Mouse (Mus musculus) spleen, postnatal 14 days (tissue): ENCODE results near the gene 6030408B16Rik.

Experiments used
- DNase-seq, 2 experiments: peaks; one replicate each; pipeline ENCODE4 v3.0.0; 2021 to 2022; ENCODE audit warnings: low spot score in 2 of 2

6030408B16Rik gene

DNA sequence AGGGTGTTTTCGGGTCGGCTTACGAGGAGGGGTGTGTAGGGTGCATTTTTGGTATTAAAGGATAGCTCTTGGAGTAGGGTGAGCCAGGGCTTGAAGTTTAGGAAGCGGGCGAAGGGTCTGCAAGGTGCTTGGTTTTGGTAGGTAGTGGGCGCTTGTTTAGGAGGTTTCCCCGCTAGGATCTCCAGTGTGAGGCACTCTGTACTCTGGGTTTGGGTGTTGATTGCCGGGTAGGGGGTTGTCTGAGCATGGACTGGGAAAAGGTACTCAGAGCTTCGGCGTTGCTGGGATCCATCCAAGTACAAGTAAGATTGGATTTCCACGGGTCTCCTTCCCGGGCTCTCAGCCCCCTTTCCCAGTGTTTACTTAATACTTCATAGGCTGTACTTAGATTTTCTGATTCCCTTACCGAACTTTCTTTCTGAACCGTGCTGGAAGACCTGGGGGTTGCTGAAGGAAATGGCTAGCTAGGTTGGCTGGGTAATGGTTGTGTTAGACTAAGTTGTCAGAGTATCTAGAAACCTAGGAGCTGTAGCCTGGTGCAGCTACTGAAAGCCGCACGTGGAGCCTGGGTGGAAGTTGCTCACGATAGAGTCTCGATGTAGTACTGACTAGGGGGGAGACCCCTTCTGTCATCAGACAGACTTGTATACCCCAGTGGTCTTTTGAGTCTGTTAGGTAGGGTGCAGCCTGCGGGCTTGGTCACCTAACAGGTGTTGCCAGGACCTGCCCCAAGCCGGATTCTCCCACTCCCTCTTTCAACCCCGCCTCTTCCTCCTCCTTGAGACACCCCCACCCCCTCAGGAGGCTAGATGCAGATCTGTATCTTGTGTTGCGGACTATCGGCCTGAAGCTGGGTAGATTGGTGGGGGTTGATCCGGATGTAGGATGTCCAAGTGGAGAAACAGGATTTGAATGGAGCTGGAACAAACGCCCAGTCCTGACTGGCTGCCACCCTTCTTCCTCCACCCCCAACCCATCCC lies 25.7 kb upstream of the 6030408B16Rik start:
- no peak for DNase-seq

DNA sequence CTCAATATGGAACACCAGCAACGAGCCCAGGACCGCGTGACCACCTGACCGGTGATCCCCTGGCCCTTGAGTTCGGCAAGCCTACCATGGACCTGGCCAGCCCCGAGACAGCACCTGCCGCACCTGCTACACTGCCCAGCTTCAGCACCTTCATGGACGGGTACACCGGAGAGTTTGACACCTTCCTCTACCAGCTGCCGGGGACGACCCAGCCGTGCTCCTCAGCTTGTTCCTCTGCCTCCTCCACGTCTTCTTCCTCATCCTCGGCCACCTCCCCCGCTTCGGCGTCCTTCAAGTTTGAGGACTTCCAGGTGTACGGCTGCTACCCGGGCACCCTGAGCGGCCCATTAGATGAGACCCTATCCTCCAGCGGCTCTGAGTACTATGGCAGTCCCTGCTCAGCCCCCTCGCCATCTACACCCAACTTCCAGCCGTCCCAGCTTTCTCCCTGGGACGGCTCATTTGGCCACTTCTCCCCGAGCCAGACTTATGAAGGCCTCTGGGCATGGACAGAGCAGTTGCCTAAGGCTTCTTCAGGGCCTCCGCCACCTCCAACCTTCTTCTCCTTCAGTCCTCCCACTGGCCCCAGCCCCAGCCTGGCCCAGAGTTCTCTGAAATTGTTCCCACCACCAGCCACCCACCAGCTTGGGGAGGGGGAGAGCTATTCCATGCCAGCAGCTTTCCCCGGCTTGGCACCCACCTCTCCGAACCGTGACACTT lies 22.8 kb upstream of the 6030408B16Rik start:
- DNase-seq = no peak

DNA sequence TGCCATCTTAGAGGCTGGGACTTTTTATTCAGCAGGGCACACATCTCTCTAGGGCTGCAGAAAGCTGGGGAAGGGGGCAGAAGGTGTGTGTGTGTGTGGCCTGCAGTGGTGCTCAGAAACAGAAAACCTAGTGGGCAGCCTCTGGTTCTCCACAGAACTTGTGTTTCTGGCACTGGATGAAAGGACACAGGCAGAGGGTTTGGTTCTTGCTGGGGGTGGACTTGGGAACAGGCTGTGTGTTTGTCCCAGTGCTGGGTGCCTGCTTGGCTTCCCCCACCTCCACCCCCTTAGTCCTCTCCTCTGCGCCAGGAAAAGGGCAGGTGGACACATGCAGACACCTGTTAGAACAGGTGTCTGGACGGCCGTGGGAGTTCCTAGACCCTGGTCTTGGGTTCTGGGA lies 21.9 kb upstream of the 6030408B16Rik start:
- DNase-seq = no peak

DNA sequence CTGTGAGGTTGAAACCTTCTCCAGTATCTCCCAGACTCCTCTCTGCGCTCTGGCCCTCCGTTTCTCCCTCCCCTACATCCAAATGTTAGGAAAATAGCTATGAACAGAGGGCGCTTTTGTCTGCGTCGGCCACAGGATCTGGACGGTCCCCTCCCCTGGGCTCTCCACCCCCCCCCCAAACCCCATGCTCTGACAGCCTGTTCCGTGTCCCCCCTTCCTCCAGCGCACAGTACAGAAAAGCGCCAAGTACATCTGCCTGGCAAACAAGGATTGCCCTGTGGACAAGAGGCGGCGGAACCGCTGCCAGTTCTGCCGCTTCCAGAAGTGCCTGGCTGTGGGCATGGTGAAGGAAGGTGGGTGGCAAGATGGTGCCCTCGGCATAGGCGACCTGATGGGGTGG lies 21.5 kb upstream of the 6030408B16Rik start:
- DNase-seq = no peak

DNA sequence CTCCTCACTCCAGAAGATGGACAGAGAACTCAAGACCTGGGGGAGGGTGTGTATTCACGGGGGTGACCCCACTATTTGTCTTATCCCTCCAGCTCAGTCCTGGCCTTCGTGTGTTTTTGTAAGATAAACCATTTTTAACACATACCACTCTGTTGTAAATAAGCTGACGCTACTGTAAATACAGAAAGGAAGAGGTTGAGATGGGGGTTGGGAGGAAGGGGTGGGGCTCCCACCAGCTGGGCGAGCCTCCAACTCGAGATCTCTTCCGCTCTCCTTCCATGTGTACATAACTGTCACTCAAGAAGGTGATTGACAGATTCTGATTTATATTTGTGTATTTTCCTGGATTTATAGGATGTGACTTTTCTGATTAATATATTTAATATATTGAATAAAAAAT lies 18.6 kb upstream of the 6030408B16Rik start:
- no peak for DNase-seq

DNA sequence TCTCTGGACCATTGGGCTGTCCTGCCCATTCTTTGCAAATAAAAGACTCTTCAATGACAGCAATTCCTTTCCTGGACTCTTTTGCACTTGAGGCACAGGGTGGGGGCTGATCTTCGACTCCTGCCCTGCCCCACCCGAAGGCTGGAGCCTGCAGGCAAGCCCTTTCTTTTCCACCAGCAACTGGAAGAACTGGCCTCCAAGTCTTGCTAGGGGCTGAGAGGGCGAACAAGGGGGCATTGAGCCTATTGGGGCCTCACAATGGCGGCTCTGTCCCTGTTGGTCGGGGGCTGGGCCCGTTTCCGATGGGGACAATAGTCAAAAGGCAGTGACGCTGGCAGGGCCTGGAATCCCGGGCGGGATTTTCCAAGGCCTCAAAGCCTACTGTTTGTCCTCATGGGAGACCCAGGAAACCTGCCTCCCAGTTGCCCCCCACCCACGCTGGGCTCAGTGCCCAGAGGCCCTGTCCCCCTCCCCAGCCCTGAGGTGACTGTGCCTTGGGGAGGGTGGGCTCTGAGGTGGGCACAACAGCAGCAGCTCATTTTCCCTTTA lies 15.6 kb upstream of the 6030408B16Rik start:
- no peak for DNase-seq

DNA sequence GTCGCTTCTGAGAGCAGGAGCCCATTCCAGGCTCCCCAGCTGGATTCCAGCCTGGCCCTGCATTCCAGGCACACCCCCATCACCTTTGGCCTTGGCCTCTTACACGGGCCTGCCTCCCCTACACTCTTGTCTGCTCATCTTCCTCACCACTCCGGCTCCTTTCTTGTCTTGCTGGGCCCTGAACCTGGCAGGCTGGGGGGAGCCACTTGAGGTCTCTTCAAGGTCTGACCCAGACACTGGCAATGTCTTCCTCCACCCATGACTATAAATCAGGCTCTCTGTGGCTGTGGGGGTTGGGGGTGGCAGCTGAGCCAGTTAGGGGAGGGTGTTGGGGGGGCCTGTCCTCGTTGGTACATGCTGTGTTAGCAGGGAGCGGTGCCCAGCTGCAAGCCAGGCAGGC lies 14.4 kb upstream of the 6030408B16Rik start:
- DNase-seq = no peak

DNA sequence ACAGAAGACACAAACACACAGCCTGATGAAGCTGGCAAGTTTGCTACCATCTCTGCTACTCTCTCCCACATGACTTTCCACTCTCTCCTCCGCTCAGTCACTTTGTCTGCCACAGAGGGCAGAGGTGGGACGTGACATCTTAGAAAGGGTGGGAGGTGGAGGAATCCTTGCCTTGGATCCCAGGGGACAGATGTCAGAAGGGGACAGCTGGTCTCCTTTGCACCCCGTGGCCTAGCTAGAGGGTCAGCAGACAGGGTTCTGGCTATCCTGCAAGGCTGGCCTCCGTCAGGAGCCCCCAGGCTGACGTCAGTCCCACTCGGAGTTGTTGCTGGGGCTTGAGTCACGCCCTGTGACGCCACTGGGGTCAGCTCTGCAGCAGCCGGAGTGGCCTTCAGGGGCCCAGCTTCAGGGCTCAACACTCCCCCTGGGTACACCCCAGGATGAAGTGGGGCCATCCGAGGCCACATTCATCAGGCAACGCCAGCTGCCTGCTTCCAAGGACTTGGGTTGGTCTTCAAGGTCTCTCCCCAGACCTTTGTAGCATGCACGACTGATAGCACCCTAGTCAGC lies 13.5 kb upstream of the 6030408B16Rik start:
- DNase-seq = no peak

DNA sequence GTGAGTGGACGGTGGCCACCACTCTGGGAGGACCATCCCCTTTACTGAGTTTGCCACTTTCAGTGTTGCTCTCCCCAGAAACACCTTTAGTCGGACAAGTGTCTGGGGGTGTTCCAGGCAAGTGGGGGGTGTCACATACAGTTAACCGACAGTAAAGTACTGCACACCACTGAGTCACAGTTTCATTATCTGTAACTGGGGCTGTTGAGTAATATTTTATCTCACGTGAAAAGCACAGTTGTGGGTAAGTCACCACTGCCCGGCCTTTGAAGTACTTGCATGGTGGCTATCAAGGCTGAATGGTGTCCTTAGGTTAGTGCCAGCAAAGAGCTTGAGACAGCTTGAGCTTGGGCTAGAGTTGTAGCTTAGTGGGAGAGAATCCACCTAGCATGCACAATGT lies 10.5 kb upstream of the 6030408B16Rik start:
- DNase-seq = no peak

DNA sequence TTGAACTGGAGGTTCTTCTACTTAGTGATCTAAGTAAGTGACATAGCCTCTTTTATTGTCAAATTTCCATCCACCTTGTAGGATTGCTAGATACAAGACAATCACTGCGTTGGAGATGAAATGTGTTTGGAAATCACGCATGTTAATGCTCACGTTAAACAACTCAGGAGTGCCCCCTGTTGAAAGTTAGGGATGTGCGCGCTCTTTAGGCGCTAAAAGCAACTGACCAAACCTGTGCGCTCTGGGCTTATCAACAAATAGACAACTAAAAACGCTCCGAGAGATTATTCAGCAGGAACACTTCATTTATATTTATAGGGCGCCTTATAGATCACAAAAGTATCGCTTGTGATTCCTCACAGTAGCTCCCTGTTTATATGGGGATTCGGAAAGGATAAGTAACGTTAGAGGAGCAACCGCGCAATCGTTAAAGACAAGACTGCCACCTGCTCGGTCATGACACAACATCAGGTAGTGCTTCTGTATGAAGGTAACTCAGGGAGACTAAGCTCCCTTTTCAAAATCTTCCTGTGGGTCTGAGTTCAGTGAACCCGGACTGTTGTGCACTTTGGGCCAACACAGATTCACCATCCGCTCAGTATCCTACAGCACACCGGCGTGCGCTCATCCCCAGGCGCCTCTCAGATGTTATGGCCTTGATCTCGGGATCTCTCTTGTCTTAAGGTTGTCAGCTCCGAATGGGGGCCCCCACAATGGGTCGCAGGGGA lies 9.7 kb upstream of the 6030408B16Rik start:
- peak in 1 of 2 experiments; percentile 49 for DNase-seq

DNA sequence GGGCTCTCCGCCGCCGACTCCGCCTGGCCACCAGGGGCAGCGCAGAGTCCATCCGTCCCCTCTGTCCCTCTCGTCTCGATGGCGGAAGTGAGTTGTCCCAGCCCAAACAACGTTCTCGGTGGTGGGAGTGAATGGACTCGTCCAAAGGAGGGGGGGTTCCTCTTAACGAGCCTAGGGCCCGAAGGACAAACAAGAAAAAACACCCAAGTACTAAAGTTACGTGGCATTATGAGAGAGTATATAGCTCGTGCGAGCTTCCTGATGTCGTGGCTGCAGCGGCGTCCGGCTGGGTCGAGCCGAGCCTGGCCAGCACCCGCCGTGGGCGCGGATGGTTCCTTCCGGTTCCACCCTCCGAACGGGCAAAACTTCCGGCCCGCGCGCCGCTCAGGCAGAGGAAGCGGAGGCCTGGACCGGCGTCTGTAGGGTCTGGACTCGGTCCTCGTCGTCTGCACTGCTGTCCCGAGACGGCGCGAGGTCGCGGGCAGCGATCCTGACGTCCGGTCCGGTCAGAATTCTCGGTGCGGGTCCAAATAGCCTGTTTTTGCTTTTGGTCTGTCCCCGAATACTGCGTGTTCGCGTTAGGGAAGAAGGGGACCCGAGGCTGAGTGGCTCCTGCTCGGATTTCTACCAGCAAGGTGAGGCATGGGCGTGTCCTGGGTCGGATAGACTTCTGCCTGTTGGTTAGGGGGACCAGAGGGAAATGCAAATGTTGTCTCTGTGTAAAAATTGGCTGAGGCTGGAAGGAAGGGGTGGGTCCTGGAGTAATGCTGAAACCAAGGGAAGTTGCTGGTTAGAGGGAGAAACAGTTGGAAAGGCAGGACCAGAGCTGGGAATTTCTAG lies 8.9 kb upstream of the 6030408B16Rik start, which contains the start of gene Atg101:
Gene Atg101 (plus strand): TSS at position 362 of the 840 bp plus-strand sequence.
- peak; percentile 80 to 88 for DNase-seq

DNA sequence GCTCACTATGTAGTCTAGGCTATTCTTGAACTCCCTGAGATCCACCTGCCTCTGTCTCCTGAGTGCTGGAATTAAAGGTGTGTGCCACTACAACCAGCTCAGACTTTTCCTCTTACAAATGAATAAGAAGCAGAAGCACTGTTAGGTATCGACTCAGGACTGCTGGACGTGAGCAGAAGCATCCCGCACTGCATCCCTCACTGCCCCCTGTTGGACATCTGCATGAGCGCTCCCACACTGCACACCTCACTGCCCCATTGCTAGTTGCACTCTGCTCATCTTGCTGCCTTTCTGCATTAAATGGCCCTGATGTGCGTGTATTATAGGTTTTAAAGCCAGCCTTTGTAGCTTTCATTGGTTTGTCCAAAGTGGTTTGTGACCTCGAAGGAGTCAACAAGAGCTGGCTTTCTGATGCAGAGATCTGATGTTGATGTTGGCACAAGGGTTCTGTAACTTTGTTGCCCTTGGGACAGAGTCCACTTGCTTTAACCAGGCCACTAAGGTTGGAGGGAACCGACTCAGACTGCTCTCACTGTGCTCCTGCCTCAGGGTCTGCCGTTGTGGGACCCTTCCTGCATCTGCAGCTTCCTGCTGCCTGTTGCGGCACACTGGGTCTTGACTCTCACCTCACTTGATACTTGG lies 6.8 kb upstream of the 6030408B16Rik start:
- DNase-seq = no peak

DNA sequence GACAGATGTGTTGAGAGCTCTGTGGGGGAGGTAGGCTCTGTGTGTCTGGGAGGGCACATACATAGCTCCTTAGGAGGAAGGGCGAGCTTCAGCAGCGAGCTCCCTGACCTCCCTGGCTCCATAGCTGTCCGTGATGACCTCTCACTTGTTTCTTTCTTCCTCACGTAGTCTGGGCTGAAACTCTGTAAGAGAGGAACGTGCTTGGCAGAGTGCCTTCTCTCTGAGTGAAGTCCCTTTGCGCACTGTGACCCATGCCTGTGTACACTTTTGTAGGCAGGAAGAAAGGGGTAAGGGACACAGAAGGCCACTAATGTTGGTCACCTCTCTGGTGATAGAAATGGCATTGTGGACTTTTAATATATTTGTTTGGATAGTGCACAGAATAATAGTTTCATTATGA lies 5.7 kb upstream of the 6030408B16Rik start:
- no peak for DNase-seq

DNA sequence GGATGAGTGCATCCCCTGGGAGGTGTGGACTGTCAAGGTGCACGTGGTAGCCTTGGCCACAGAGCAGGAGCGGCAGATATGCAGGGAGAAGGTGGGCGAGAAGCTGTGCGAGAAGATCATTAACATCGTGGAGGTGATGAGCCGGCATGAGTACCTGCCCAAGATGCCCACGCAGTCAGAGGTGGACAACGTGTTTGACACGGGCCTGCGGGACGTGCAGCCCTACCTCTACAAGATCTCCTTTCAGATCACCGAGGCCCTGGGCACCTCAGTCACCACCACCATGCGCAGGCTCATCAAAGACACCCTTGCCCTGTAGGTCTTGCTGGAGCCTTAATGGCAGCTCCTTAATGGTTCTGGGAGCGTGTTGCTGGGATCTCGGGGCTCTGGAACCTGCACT lies 2.7 kb upstream of the 6030408B16Rik start:
- DNase-seq = no peak

DNA sequence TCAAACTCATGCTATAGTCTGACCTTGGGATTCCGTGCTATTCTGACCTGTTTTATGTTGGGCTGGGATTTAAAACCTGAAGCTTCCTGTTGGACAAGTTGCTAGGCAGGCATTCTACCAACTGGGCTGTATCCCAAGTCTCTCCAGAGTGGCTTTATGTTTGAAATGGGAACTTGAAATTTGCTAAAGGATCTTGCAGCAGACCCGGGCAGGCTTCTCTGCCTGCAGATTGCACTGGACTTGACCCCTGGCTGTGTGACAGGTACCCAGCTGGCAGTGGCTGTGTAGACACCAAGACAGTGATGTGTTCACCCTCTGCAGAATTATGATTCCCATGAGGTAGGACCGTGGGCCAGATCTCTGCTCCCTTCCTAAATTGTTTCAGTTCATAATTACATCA lies 1.0 kb upstream of the 6030408B16Rik start:
- DNase-seq = no peak

DNA sequence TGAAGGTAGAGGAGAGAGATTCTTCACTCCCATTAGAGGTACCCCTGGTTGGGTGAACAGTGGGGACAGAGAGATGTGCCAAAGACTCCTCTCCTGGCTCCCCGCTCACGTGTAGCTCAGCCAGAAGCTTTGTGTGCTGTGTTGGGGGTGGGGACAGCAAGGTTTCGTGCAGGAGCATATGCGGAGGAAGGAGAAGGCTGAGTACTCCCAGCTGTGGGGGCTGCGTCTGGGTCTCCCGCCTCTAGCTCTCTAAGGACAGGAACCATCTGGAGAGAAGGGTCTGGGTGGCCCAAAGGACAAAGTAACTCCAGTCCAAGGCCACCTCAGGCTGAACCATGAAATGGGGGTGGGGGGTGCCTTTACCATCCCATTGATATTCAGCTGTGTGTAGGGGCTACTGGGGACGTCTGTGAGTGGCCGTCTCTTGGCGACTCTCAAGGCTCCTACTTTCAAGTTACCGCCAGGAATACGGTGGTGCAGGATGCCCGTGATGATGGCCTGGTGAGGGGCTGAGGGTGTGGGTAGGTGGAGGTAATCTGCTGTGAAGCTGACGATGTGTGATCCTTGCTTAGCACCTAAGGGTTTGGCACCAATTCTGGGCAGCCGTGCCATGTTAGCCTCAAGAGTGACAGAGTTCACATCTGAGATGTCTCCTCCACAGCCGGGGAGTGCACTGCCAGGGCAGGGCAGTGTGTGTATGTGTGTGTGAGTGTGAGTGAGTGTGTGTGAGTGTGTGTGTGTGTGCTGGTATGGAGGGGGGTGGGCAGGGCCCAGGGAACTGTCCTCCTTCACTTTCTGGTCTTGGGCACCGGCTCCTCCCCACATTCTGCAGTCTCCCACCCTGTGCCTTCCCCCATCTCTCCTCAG lies 1.2 kb downstream of the 6030408B16Rik start:
- no peak for DNase-seq

DNA sequence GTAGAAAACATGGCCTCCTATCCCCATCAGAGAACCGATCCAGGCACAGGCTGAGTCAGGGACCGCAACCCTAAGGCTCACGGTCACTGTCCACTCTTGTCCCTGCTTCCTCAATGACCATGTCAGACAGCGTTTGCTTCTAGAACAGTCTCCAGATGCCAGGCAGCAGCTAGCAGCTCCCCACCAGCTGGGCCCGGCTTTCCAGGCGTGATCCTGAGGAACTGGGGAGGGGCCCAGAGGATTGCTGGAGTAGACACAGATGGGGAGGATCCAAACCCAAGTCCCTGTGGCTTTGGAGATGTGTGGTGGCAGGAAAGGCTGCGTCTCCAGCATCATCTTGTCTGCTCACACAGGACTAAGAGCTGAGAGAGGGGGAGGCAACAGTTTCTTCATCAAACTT lies 2.1 kb downstream of the 6030408B16Rik start:
- no peak for DNase-seq

DNA sequence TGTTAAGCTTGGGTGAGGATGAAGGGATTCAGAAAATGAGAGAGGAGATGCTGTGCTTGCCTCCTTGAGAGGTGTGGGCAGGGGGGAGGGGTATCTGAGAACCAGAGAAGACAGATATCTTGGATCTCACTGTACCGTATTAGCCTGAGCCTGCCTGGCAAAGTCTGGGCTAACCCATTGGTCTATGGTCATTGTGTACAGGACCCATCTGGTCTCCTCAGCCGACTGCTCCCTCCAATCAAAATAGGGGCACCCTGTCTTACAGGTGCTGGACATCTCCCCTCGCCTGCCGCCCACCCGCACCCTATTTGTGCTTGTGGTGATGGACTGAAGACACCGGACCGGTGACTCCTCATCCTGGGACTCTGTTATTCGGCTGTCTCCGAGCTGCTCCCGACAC lies 2.6 kb downstream of the 6030408B16Rik start:
- no peak for DNase-seq

DNA sequence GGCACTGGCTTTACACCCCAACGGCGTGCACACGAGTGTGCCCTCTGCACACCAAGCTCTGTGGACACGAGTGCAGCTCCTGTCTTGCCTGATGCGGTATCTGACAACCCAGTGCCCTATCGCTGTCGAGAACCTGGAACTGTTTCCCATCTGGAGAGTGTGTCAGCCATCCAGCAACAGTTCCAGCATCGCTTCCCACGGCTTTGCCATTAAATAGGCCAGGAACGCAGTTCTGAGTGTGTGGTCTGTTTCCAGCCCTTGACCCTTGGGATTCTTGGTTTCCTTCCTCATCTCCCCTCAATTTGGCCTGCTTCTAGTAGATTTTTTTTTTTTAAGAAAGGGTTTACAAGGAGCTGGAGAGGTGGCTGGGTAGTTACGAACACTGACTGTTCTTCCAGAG lies 3.1 kb downstream of the 6030408B16Rik start:
- DNase-seq = no peak
